Mouse (Mus musculus): ENCODE results near the gene Atp13a1. TPM values are rescaled to one million over a fixed set of nuclear protein-coding genes. Genes with fewer than 3 reads are reported as not detected.

Gene Atp13a1
- polyA plus RNA-seq, 1 experiment = 83.2 TPM

GRCm38 (mm10) chr8:69790364-69790763, 599 bp upstream of the Atp13a1 start:
- 26% methylated on average over 11 of the region's 11 CpGs for WGBS
- TF ChIP-seq CTCF (IDR thresholded peaks at IDR 0.05; ENCODE audit: extremely low read depth, insufficient read depth, insufficient read length, insufficient replicate concordance) (no peak), POLR2A (IDR thresholded peaks at IDR 0.05; ENCODE audit: low read depth, low read length) (no peak)
- no peak for DNase-seq (ENCODE audit: low read depth in 1 of 2, low spot score in 2 of 2)
- Histone ChIP-seq H3K4me3 (ENCODE audit: extremely low read depth, insufficient read depth, insufficient read length) (peak overlapping the region; percentile 91), H3K4me1 (ENCODE audit: control insufficient read depth, insufficient read depth, insufficient read length) (peaks cover 6% of the 10 kb centered on the region), H3K36me3 (ENCODE audit: control insufficient read depth, insufficient read depth, low read length) (peaks cover 9% of the 10 kb centered on the region; the same call in 1 of the 2 replicates), H3K27ac (ENCODE audit: insufficient read depth, low read length) (peak overlapping the region; percentile 95), H3K27me3 (ENCODE audit: control insufficient read depth, insufficient read depth, low read length) (no peaks in the 10 kb centered on the region)

DNA sequence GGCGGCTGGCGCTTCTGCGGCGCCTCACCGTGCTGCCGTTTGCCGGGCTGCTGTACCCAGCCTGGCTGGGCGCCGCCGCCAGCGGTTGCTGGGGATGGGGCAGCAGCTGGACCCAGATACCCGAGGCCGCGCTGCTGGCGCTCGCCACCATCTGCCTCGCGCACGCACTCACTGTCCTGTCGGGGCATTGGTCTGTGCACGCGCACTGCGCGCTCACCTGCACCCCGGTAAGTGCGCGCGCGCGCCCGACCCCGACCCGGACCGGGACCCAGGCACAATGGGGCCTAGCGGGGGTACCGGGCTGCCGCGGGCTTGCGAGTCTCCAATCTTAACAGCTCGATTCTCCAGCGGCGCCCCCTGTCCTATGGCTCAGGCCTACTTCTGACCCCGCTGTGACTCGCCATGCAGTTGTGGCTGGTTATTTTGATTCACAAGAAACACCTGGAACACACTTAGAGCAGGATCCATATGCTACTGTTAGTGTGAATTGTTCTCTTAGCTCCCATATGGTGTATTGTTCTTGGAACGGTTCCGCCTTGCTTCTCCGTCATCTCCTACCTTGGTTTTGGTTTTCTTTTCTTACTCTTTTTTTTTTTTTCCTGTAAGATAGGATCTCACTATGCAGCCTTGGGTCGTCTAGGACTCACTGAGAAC, 579 bp downstream of the Atp13a1 start:
- peak in 1 of 2 experiments; percentile 27 for DNase-seq (ENCODE audit: low read depth in 1 of 2, low spot score in 2 of 2)
- no peak for TF ChIP-seq CTCF (IDR thresholded peaks at IDR 0.05; ENCODE audit: extremely low read depth, insufficient read depth, insufficient read length, insufficient replicate concordance)
- TF ChIP-seq POLR2A (IDR thresholded peaks at IDR 0.05; ENCODE audit: low read depth, low read length) = no peak
- peaks cover 6% of the 10 kb centered on the region for H3K4me1 ChIP-seq (ENCODE audit: control insufficient read depth, insufficient read depth, insufficient read length)
- H3K27me3 ChIP-seq (ENCODE audit: control insufficient read depth, insufficient read depth, low read length) = no peaks in the 10 kb centered on the region
- peaks cover 13% of the 10 kb centered on the region for H3K36me3 ChIP-seq (ENCODE audit: control insufficient read depth, insufficient read depth, low read length)
- peak overlapping the region; percentile 91 for H3K4me3 ChIP-seq (ENCODE audit: extremely low read depth, insufficient read depth, insufficient read length)
- H3K27ac ChIP-seq (ENCODE audit: insufficient read depth, low read length) = peak overlapping the region; percentile 58
- WGBS = under 1% methylated on average over 43 of the region's 48 CpGs

DNA sequence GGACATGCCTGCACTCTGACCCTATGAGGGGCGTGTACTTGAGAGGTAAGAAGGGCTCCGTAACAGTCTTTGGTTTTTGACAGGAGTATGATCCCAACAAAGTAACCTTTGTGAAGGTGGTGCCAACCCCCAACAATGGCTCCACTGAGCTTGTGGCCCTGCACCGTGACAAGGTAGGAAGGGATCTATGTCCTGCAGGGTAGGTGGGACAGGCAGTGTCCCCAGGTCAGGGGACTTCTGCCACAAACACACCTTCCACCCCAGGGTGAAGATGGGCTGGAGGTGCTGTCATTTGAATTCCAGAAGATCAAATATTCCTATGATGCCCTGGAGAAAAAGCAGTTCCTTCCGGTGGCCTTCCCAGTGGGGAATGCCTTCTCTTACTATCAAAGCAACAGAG, 2.7 kb downstream of the Atp13a1 start:
- 96% methylated on average over 4 of the region's 4 CpGs for WGBS
- no peak for TF ChIP-seq POLR2A (IDR thresholded peaks at IDR 0.05; ENCODE audit: low read depth, low read length)
- no peak for TF ChIP-seq CTCF (IDR thresholded peaks at IDR 0.05; ENCODE audit: extremely low read depth, insufficient read depth, insufficient read length, insufficient replicate concordance)
- Histone ChIP-seq H3K4me1 (ENCODE audit: control insufficient read depth, insufficient read depth, insufficient read length) (peaks cover 6% of the 10 kb centered on the region), H3K4me3 (ENCODE audit: extremely low read depth, insufficient read depth, insufficient read length) (no peak overlapping the region), H3K36me3 (ENCODE audit: control insufficient read depth, insufficient read depth, low read length) (peaks cover 34% of the 10 kb centered on the region), H3K27ac (ENCODE audit: insufficient read depth, low read length) (no peak overlapping the region), H3K27me3 (ENCODE audit: control insufficient read depth, insufficient read depth, low read length) (no peaks in the 10 kb centered on the region)
- DNase-seq (ENCODE audit: low read depth in 1 of 2, low spot score in 2 of 2) = no peak

- 98% methylated on average over 3 of the region's 3 CpGs for WGBS
These were observed 3.1 kb downstream of the Atp13a1 start for GRCm38 (mm10) chr8:69794096-69794495.

GRCm38 (mm10) chr8:69794901-69795300, 3.9 kb downstream of the Atp13a1 start:
- DNase-seq (ENCODE audit: low read depth in 1 of 2, low spot score in 2 of 2) = no peak
- peaks cover 46% of the 10 kb centered on the region for H3K36me3 ChIP-seq (ENCODE audit: control insufficient read depth, insufficient read depth, low read length)
- no peak overlapping the region for H3K27ac ChIP-seq (ENCODE audit: insufficient read depth, low read length)
- H3K4me1 ChIP-seq (ENCODE audit: control insufficient read depth, insufficient read depth, insufficient read length) = peaks cover 4% of the 10 kb centered on the region
- H3K27me3 ChIP-seq (ENCODE audit: control insufficient read depth, insufficient read depth, low read length) = no peaks in the 10 kb centered on the region
- H3K4me3 ChIP-seq (ENCODE audit: extremely low read depth, insufficient read depth, insufficient read length) = no peak overlapping the region
- TF ChIP-seq POLR2A (IDR thresholded peaks at IDR 0.05; ENCODE audit: low read depth, low read length) = no peak
- TF ChIP-seq CTCF (IDR thresholded peaks at IDR 0.05; ENCODE audit: extremely low read depth, insufficient read depth, insufficient read length, insufficient replicate concordance) = no peak
- WGBS = 97% methylated on average over 6 of the region's 6 CpGs

More at GRCm38 (mm10) chr8:69794096-69794495, 3.1 kb downstream of the Atp13a1 start:
- no peak overlapping the region for H3K27ac ChIP-seq (ENCODE audit: insufficient read depth, low read length)
- DNase-seq (ENCODE audit: low read depth in 1 of 2, low spot score in 2 of 2) = no peak
- peaks cover 38% of the 10 kb centered on the region for H3K36me3 ChIP-seq (ENCODE audit: control insufficient read depth, insufficient read depth, low read length)
- TF ChIP-seq POLR2A (IDR thresholded peaks at IDR 0.05; ENCODE audit: low read depth, low read length) = no peak
- TF ChIP-seq CTCF (IDR thresholded peaks at IDR 0.05; ENCODE audit: extremely low read depth, insufficient read depth, insufficient read length, insufficient replicate concordance) = no peak
- no peak overlapping the region for H3K4me3 ChIP-seq (ENCODE audit: extremely low read depth, insufficient read depth, insufficient read length)
- peaks cover 6% of the 10 kb centered on the region for H3K4me1 ChIP-seq (ENCODE audit: control insufficient read depth, insufficient read depth, insufficient read length)
- H3K27me3 ChIP-seq (ENCODE audit: control insufficient read depth, insufficient read depth, low read length) = no peaks in the 10 kb centered on the region

DNA sequence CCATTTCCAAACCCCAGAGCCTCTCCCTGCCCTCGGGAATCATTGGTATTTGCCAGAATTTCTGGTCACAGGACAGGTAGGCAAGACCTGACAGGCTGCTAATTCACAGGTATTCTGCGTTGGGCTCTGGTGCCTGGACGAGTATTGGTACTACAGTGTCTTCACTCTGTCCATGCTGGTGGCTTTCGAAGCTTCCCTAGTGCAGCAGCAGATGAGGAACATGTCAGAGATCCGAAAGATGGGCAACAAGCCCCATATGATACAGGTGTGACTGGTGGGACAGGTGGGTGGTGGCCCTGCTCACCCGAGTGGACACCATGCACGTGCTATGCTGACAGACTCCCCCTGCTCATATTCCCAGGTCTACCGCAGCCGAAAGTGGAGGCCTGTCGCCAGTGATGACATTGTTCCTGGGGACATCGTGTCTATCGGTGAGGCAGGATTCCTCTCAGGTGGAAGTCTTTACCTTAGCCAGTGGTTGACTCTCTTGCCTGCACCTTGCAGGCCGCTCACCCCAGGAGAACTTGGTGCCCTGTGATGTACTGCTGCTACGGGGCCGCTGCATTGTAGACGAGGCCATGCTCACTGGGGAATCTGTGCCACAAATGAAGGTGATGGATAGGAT, 5.9 kb downstream of the Atp13a1 start:
- Histone ChIP-seq H3K27me3 (ENCODE audit: control insufficient read depth, insufficient read depth, low read length) (no peaks in the 10 kb centered on the region), H3K27ac (ENCODE audit: insufficient read depth, low read length) (no peak overlapping the region), H3K4me3 (ENCODE audit: extremely low read depth, insufficient read depth, insufficient read length) (no peak overlapping the region), H3K36me3 (ENCODE audit: control insufficient read depth, insufficient read depth, low read length) (peaks cover 62% of the 10 kb centered on the region), H3K4me1 (ENCODE audit: control insufficient read depth, insufficient read depth, insufficient read length) (peaks cover 4% of the 10 kb centered on the region; the same call in 1 of the 2 replicates)
- TF ChIP-seq POLR2A (IDR thresholded peaks at IDR 0.05; ENCODE audit: low read depth, low read length) = no peak
- TF ChIP-seq CTCF (IDR thresholded peaks at IDR 0.05; ENCODE audit: extremely low read depth, insufficient read depth, insufficient read length, insufficient replicate concordance) = no peak
- no peak for DNase-seq (ENCODE audit: low read depth in 1 of 2, low spot score in 2 of 2)
- WGBS = 95% methylated on average over 16 of the region's 16 CpGs

GRCm38 (mm10) chr8:69797661-69798060, 6.7 kb downstream of the Atp13a1 start:
- Histone ChIP-seq H3K4me3 (ENCODE audit: extremely low read depth, insufficient read depth, insufficient read length) (no peak overlapping the region), H3K4me1 (ENCODE audit: control insufficient read depth, insufficient read depth, insufficient read length) (peaks cover 3% of the 10 kb centered on the region; the same call in 1 of the 2 replicates), H3K27me3 (ENCODE audit: control insufficient read depth, insufficient read depth, low read length) (no peaks in the 10 kb centered on the region), H3K27ac (ENCODE audit: insufficient read depth, low read length) (no peak overlapping the region), H3K36me3 (ENCODE audit: control insufficient read depth, insufficient read depth, low read length) (peaks cover 69% of the 10 kb centered on the region)
- WGBS = 96% methylated on average over 10 of the region's 10 CpGs
- no peak for DNase-seq (ENCODE audit: low read depth in 1 of 2, low spot score in 2 of 2)
- TF ChIP-seq CTCF (IDR thresholded peaks at IDR 0.05; ENCODE audit: extremely low read depth, insufficient read depth, insufficient read length, insufficient replicate concordance) = no peak
- no peak for TF ChIP-seq POLR2A (IDR thresholded peaks at IDR 0.05; ENCODE audit: low read depth, low read length)
